Mouse (Mus musculus): ENCODE data around the gene Mrpl11. TPM values are rescaled to one million over a fixed set of nuclear protein-coding genes. Genes with fewer than 3 reads are reported as not detected.
A peak's percentile ranks its signal among the peaks of the same experiment; 100 is the strongest.
"Not testable (repeated sequence)": the region's sequence is repeated elsewhere in the genome, so short reads cannot be mapped to it uniquely, and the experiment has no call there.

Mrpl11 gene
- polyA plus RNA-seq, 1 experiment from 2014 or later = 161 TPM

GRCm38 (mm10) chr19:4945540-4945939 lies 16.4 kb upstream of the Mrpl11 start:
- DNase-seq (ENCODE audit: extremely low spot score, low spot score) = no peak
- Histone ChIP-seq H3K27me3 (ENCODE audit: poor library complexity, severe bottlenecking) (peaks cover 33% of the 10 kb centered on the region), H3K4me1 (peaks cover 27% of the 10 kb centered on the region), H3K4me3 (no peak overlapping the region), H3K36me3 (replicated peaks) (no peaks in the 10 kb centered on the region), H3K27ac (no peak overlapping the region), H3K9me3 (no peaks in the 10 kb centered on the region)
- WGBS = 46% methylated on average over 6 of the region's 6 CpGs

- WGBS = 89% methylated on average over 9 of the region's 9 CpGs
- H3K36me3 ChIP-seq (replicated peaks); H3K4me1 ChIP-seq; H3K4me3 ChIP-seq; DNase-seq (ENCODE audit: extremely low spot score, low spot score); H3K9me3 ChIP-seq; H3K27ac ChIP-seq; H3K27me3 ChIP-seq (ENCODE audit: poor library complexity, severe bottlenecking): not testable (repeated sequence)
These were observed 13.3 kb upstream of the Mrpl11 start for GRCm38 (mm10) chr19:4948641-4949040.

GRCm38 (mm10) chr19:4968236-4968635 lies 6.3 kb downstream of the Mrpl11 start:
- H3K27ac ChIP-seq = no peak overlapping the region
- WGBS = 89% methylated on average over 2 of the region's 2 CpGs
- no peaks in the 10 kb centered on the region for H3K27me3 ChIP-seq (ENCODE audit: poor library complexity, severe bottlenecking)
- peaks cover 41% of the 10 kb centered on the region for H3K36me3 ChIP-seq (replicated peaks)
- no peaks in the 10 kb centered on the region for H3K9me3 ChIP-seq
- DNase-seq (ENCODE audit: extremely low spot score, low spot score) = no peak
- H3K4me1 ChIP-seq = peaks cover 2% of the 10 kb centered on the region
- H3K4me3 ChIP-seq = no peak overlapping the region

- Histone ChIP-seq H3K27me3 (ENCODE audit: poor library complexity, severe bottlenecking) (peaks cover 38% of the 10 kb centered on the region), H3K36me3 (replicated peaks) (no peaks in the 10 kb centered on the region), H3K27ac (no peak overlapping the region), H3K4me1 (no peaks in the 10 kb centered on the region), H3K4me3 (no peak overlapping the region), H3K9me3 (no peaks in the 10 kb centered on the region)
- DNase-seq (ENCODE audit: extremely low spot score, low spot score) = peak; percentile 31
These were observed 19.8 kb downstream of the Mrpl11 start for GRCm38 (mm10) chr19:4981767-4982166.

GRCm38 (mm10) chr19:4989013-4989412 lies 27.1 kb downstream of the Mrpl11 start:
- H3K4me1 ChIP-seq = peaks cover 15% of the 10 kb centered on the region
- 3% methylated on average over 13 of the region's 13 CpGs for WGBS
- H3K27ac ChIP-seq = no peak overlapping the region
- DNase-seq (ENCODE audit: extremely low spot score, low spot score) = peak; percentile 93
- peak overlapping the region; percentile 20; the same call in 1 of the 2 replicates for H3K4me3 ChIP-seq
- no peaks in the 10 kb centered on the region for H3K9me3 ChIP-seq
- H3K27me3 ChIP-seq (ENCODE audit: poor library complexity, severe bottlenecking) = peaks cover 83% of the 10 kb centered on the region
- no peaks in the 10 kb centered on the region for H3K36me3 ChIP-seq (replicated peaks)

GRCm38 (mm10) chr19:4989434-4990255 lies 27.7 kb downstream of the Mrpl11 start:
- no peak for DNase-seq (ENCODE audit: extremely low spot score, low spot score)
- WGBS = 18% methylated on average over 43 of the region's 47 CpGs
- Histone ChIP-seq H3K4me3 (peak overlapping the region; percentile 35), H3K36me3 (replicated peaks) (no peaks in the 10 kb centered on the region), H3K4me1 (peaks cover 15% of the 10 kb centered on the region), H3K9me3 (no peaks in the 10 kb centered on the region), H3K27me3 (ENCODE audit: poor library complexity, severe bottlenecking) (peaks cover 80% of the 10 kb centered on the region), H3K27ac (no peak overlapping the region)

- DNase-seq (ENCODE audit: extremely low spot score, low spot score) = no peak
- Histone ChIP-seq H3K4me1 (peaks cover 15% of the 10 kb centered on the region), H3K27ac (no peak within 1 kb of the TSS), H3K27me3 (ENCODE audit: poor library complexity, severe bottlenecking) (peaks cover 74% of the 10 kb centered on the region), H3K36me3 (replicated peaks) (no peaks in the 10 kb centered on the region), H3K4me3 (peak within 1 kb of the TSS; percentile 35), H3K9me3 (no peaks in the 10 kb centered on the region)
- 20% methylated on average over 4 of the region's 4 CpGs for WGBS
These were observed 28.3 kb downstream of the Mrpl11 start, which contains the start of gene Npas4 for GRCm38 (mm10) chr19:4990256-4990625. TSS of gene Npas4 (minus strand) at chr19:4990316.

- Histone ChIP-seq H3K4me1 (peaks cover 15% of the 10 kb centered on the region), H3K27ac (no peak overlapping the region), H3K36me3 (replicated peaks) (no peaks in the 10 kb centered on the region), H3K4me3 (peak overlapping the region; percentile 18), H3K9me3 (no peaks in the 10 kb centered on the region), H3K27me3 (ENCODE audit: poor library complexity, severe bottlenecking) (peaks cover 69% of the 10 kb centered on the region)
- 3% methylated on average over 21 of the region's 22 CpGs for WGBS
- DNase-seq (ENCODE audit: extremely low spot score, low spot score) = no peak
These were observed 28.8 kb downstream of the Mrpl11 start for GRCm38 (mm10) chr19:4990716-4991115.

GRCm38 (mm10) chr19:4992371-4992770 lies 30.4 kb downstream of the Mrpl11 start:
- H3K36me3 ChIP-seq (replicated peaks) = no peaks in the 10 kb centered on the region
- H3K27me3 ChIP-seq (ENCODE audit: poor library complexity, severe bottlenecking) = peaks cover 61% of the 10 kb centered on the region

GRCm38 (mm10) chr19:4992904-4993303 lies 31.0 kb downstream of the Mrpl11 start:
- Histone ChIP-seq H3K27me3 (ENCODE audit: poor library complexity, severe bottlenecking) (peaks cover 61% of the 10 kb centered on the region), H3K9me3 (no peaks in the 10 kb centered on the region), H3K4me3 (no peak overlapping the region), H3K4me1 (peaks cover 15% of the 10 kb centered on the region), H3K27ac (no peak overlapping the region), H3K36me3 (replicated peaks) (no peaks in the 10 kb centered on the region)
- DNase-seq (ENCODE audit: extremely low spot score, low spot score) = no peak
- 5% methylated on average over 9 of the region's 9 CpGs for WGBS

More at GRCm38 (mm10) chr19:4992371-4992770, 30.4 kb downstream of the Mrpl11 start:
- H3K4me3 ChIP-seq = no peak overlapping the region
- H3K4me1 ChIP-seq = peaks cover 15% of the 10 kb centered on the region
- H3K9me3 ChIP-seq = no peaks in the 10 kb centered on the region
- H3K27ac ChIP-seq = no peak overlapping the region
- no peak for DNase-seq (ENCODE audit: extremely low spot score, low spot score)
- 15% methylated on average over 8 of the region's 8 CpGs for WGBS

- 69% methylated on average over 5 of the region's 5 CpGs for WGBS
- Histone ChIP-seq H3K27ac (no peak overlapping the region), H3K36me3 (replicated peaks) (no peaks in the 10 kb centered on the region), H3K9me3 (no peaks in the 10 kb centered on the region), H3K27me3 (ENCODE audit: poor library complexity, severe bottlenecking) (peaks cover 53% of the 10 kb centered on the region), H3K4me3 (no peak overlapping the region), H3K4me1 (peaks cover 15% of the 10 kb centered on the region)
- DNase-seq (ENCODE audit: extremely low spot score, low spot score) = no peak
These were observed 32.1 kb downstream of the Mrpl11 start for GRCm38 (mm10) chr19:4994043-4994442.

GRCm38 (mm10) chr19:4999445-5000140 lies 37.6 kb downstream of the Mrpl11 start:
- no peaks in the 10 kb centered on the region for H3K36me3 ChIP-seq (replicated peaks)
- no peaks in the 10 kb centered on the region for H3K9me3 ChIP-seq
- peaks cover 16% of the 10 kb centered on the region for H3K4me1 ChIP-seq
- H3K27ac ChIP-seq = no peak overlapping the region
- WGBS = 80% methylated on average over 6 of the region's 6 CpGs
- DNase-seq (ENCODE audit: extremely low spot score, low spot score) = no peak
- H3K4me3 ChIP-seq = no peak overlapping the region
- H3K27me3 ChIP-seq (ENCODE audit: poor library complexity, severe bottlenecking) = peaks cover 30% of the 10 kb centered on the region
